Mouse (Mus musculus) megakaryocyte, embryonic 14.5 days (primary cell): ENCODE results near the gene Ppa2. TPM values are rescaled to one million over a fixed set of nuclear protein-coding genes. Genes with fewer than 3 reads are reported as not detected.

Source experiments
- H3K27me3 ChIP-seq: replicated peaks from 2 replicates; pipeline ENCODE3; 2012; ENCODE audit warnings: inconsistent platforms
- H3K36me3 ChIP-seq: replicated peaks from 2 replicates; pipeline ENCODE3; 2012; ENCODE audit warnings: low read length, inconsistent platforms, mixed read lengths
- H3K4me1 ChIP-seq: 2 replicates; pipeline ENCODE4 v1.6.1; 2012; ENCODE audit warnings: inconsistent platforms
- H3K4me3 ChIP-seq: replicated peaks from 2 replicates; pipeline ENCODE3; 2012; ENCODE audit warnings: moderate library complexity, mild to moderate bottlenecking, inconsistent platforms
- H3K9me3 ChIP-seq: 2 replicates; pipeline ENCODE4 v1.6.1; 2012; ENCODE audit warnings: inconsistent platforms
- FLI1 ChIP-seq: IDR thresholded peaks from 2 replicates; pipeline ENCODE4 v1.6.1; 2012; ENCODE audit warnings: low read length, inconsistent platforms, mixed read lengths
- GATA1 ChIP-seq: IDR thresholded peaks from 3 replicates; pipeline ENCODE4 v1.6.1; 2012; ENCODE audit warnings: mixed read lengths, low read length, inconsistent platforms, borderline replicate concordance
- polyA plus RNA-seq: library from polyadenylated mRNA; stranded (reverse); fragments of >175 nt; gene quantifications from 2 replicates; pipeline ENCODE4 v1.2.3, GENCODE M21; 2012; ENCODE audit warnings: low replicate concordance; ENCODE audit not compliant: insufficient read depth

Ppa2 gene
- polyA plus RNA-seq, 1 experiment: 18.5 TPM

DNA sequence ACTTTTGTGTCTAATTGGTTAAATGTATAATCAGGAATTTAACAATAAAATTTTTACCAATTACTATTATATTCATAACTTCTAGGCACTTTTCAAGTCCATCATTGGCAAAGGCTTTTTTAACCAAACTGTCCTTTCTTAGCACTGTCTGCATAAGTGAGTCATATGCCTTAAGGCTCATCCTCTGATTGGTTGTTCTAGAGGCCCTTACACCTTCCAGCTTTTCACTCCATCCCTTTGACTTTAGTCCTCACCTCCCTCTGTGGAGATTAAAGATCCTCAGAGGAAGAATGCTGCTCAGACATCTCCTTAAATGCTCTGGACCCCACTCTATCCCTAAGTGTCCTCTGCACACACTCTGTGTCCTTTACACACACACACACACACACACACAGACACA lies 68.3 kb downstream of the Ppa2 start:
- H3K9me3 ChIP-seq: peaks cover 5% of the 10 kb centered on the region; the same call in 1 of the 2 replicates
- H3K4me3 ChIP-seq: no peak overlapping the region
- H3K27me3 ChIP-seq: no peaks in the 10 kb centered on the region
- no peak for TF ChIP-seq GATA1
- no peak for TF ChIP-seq FLI1
- H3K36me3 ChIP-seq: peaks cover 28% of the 10 kb centered on the region
- no peaks in the 10 kb centered on the region for H3K4me1 ChIP-seq

GRCm38 (mm10) chr3:133379997-133380396 lies 70.1 kb downstream of the Ppa2 start:
- Histone ChIP-seq H3K27me3 (no peaks in the 10 kb centered on the region), H3K36me3 (peaks cover 19% of the 10 kb centered on the region), H3K4me3 (no peak overlapping the region), H3K9me3 (peaks cover 5% of the 10 kb centered on the region; the same call in 1 of the 2 replicates), H3K4me1 (no peaks in the 10 kb centered on the region)
- TF ChIP-seq GATA1 (no peak), FLI1 (no peak)

DNA sequence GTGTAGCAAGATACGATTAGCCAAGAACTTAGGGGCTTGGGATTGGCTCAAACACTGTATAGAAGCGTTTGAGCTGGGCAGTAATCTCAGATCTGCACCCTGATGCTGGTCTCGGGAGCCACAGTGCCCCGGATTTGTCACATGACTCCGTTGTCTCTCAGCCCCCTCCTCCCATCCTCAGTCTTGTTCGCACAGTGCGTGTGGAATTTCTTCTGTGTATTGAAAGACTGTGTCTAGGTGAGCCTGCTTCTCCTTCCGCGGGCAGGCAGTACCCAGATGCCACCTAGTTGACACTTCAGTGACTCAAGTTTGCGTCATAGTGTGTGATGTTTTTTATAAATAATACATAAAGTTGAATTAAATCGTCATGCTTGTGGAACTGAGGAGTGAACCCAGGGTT lies 71.6 kb downstream of the Ppa2 start:
- no peak overlapping the region for H3K4me3 ChIP-seq
- no peak for TF ChIP-seq GATA1
- TF ChIP-seq FLI1: no peak
- H3K36me3 ChIP-seq: peaks cover 16% of the 10 kb centered on the region
- H3K9me3 ChIP-seq: peaks cover 5% of the 10 kb centered on the region; the same call in 1 of the 2 replicates
- H3K27me3 ChIP-seq: no peaks in the 10 kb centered on the region
- H3K4me1 ChIP-seq: no peaks in the 10 kb centered on the region

DNA sequence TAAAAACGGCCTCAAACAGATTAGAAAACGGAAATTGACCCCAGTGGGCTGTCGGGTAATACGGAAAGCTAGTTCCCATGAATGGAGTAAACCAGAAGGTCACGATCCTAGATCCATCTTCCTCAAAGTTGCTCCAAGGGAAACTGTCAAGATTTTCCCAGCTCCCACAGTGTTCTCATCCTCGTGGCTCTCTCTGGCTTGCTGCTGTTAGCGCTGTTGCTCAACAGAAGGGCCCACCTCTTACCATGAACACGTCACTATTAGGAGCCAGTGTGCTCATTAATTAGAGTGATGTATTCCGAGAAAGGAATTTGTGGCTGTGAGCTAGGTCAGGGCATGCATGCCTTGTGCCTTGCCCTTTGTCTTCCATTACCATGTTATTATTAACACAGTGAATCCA lies 72.2 kb downstream of the Ppa2 start:
- TF ChIP-seq FLI1 (no peak), GATA1 (no peak)
- Histone ChIP-seq H3K9me3 (peaks cover 5% of the 10 kb centered on the region; the same call in 1 of the 2 replicates), H3K36me3 (peaks cover 15% of the 10 kb centered on the region), H3K4me1 (no peaks in the 10 kb centered on the region), H3K27me3 (no peaks in the 10 kb centered on the region), H3K4me3 (no peak overlapping the region)

DNA sequence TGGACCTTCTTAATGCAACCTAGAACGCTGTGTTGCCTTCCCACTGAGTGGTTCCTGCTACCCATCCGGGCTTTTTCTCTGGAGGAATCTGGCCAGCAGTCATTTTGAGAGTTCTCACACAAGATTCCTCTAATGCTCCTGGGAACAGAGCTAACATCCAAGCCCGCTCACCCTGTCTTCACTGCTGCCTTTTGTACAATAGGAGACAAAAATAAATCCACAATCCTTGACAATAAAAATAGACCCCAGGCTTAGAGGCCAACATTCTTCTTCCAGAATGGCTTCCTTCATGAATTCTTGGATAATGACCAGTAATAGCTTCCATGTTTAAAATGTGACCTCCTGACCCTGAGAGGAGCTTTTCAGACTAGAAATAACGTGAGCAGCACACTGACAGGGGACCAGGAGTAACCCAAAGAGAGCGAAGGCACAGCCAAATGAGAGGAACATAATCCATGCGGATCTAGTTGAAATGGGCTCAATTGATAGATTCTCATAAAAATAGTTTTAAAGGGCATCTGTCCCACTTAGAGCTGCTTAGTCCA lies 74.3 kb downstream of the Ppa2 start:
- no peak overlapping the region for H3K4me3 ChIP-seq
- H3K27me3 ChIP-seq: no peaks in the 10 kb centered on the region
- H3K4me1 ChIP-seq: no peaks in the 10 kb centered on the region
- H3K36me3 ChIP-seq: peaks cover under 1% of the 10 kb centered on the region
- no peak for TF ChIP-seq FLI1
- TF ChIP-seq GATA1: no peak
- H3K9me3 ChIP-seq: no peaks in the 10 kb centered on the region

DNA sequence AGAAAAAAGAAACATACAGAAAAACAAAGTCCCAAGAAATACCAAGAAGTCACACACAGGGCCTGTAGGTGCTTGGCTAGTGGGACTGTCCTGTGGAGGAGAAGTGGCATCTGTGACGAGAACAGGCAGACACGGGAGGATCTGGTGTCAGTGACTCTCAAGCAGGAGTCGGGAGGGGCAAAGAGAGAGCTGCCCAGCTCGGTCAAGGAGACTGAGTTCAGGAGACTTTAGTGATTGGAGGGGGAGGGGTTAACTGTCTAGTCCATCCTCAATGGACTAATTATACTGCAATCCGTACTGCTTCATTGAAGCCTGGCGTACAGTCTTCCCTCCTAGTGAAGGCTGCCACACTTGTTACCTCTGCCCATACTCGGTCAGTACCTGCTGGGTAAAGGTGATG lies 77.4 kb downstream of the Ppa2 start:
- Histone ChIP-seq H3K27me3 (no peaks in the 10 kb centered on the region), H3K4me1 (no peaks in the 10 kb centered on the region), H3K4me3 (no peak overlapping the region), H3K36me3 (no peaks in the 10 kb centered on the region), H3K9me3 (peaks cover 5% of the 10 kb centered on the region)
- no peak for TF ChIP-seq FLI1
- no peak for TF ChIP-seq GATA1

- Histone ChIP-seq H3K27me3 (no peaks in the 10 kb centered on the region), H3K4me3 (no peak overlapping the region), H3K36me3 (no peaks in the 10 kb centered on the region), H3K9me3 (peaks cover 5% of the 10 kb centered on the region), H3K4me1 (peaks cover 5% of the 10 kb centered on the region; the same call in 1 of the 2 replicates)
- TF ChIP-seq FLI1 (no peak), GATA1 (no peak)
Measured at GRCm38 (mm10) chr3:133389803-133390387, 80.0 kb downstream of the Ppa2 start.

DNA sequence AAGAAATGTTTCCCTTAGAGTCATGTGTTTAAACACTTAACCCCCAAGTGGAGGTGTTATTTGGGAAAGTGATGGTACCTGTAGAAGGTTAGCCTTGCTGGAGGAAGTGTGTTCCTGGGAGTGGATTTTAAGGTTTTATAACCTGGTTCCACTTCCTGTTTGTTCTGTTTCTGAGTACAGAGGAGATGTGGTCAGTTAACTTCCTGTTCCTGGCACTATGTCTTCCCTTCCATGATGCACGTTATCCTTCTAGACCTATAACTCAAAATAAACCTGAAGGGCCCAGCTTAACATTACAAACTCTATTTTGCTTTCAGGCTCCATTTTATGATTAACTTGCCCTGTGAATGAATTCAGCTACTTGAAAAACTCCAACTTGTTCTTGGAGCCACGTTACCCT lies 84.6 kb downstream of the Ppa2 start:
- Histone ChIP-seq H3K27me3 (no peaks in the 10 kb centered on the region), H3K4me3 (no peak overlapping the region), H3K9me3 (peaks cover 17% of the 10 kb centered on the region), H3K4me1 (peaks cover 7% of the 10 kb centered on the region; the same call in 1 of the 2 replicates), H3K36me3 (no peaks in the 10 kb centered on the region)
- no peak for TF ChIP-seq FLI1
- no peak for TF ChIP-seq GATA1

GRCm38 (mm10) chr3:133403849-133404248 lies 93.9 kb downstream of the Ppa2 start:
- no peak for TF ChIP-seq GATA1
- no peak for TF ChIP-seq FLI1
- Histone ChIP-seq H3K4me1 (no peaks in the 10 kb centered on the region; the same call in 1 of the 2 replicates), H3K4me3 (no peak overlapping the region), H3K9me3 (no peaks in the 10 kb centered on the region), H3K27me3 (no peaks in the 10 kb centered on the region), H3K36me3 (no peaks in the 10 kb centered on the region)

DNA sequence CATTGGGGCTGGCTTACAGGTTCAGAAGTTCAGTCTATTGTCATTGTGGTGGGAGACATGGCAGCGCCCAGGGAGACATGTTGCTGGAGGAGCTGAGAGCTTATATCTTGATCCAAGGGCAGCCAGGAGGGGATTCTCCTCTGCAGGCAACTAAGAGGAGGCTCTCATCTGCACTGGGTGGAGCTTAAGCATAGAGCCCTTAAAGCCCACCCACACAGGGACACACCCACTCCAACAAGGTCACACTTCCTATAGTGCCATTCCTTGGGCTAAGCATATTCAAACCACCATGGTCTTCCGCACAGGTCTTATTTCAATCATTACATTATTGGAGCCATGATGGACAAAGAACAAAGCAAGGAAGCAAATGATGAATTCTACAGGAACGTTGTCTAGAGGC lies 95.7 kb downstream of the Ppa2 start:
- Histone ChIP-seq H3K4me3 (no peak overlapping the region), H3K27me3 (no peaks in the 10 kb centered on the region), H3K9me3 (no peaks in the 10 kb centered on the region), H3K4me1 (no peaks in the 10 kb centered on the region), H3K36me3 (no peaks in the 10 kb centered on the region)
- TF ChIP-seq GATA1 (no peak), FLI1 (no peak)
